Mouse (Mus musculus) lung, postnatal 0 days (tissue): ENCODE results near the gene Stra6.

ENCODE experiments used
- CTCF ChIP-seq: IDR thresholded peaks from 2 replicates; pipeline ENCODE4 v1.5.1; 2016; ENCODE audit warnings: antibody characterized with exemption, mild to moderate bottlenecking
- EP300 ChIP-seq: IDR thresholded peaks from 2 replicates; pipeline ENCODE4 v1.6.1; 2016; ENCODE audit warnings: antibody characterized with exemption, mild to moderate bottlenecking, control low read depth

- TF ChIP-seq CTCF (no peak), EP300 (no peak)
These were observed 36.4 kb downstream of the Stra6 start for GRCm38 (mm10) chr9:58099836-58100565.
